Mouse (Mus musculus): ENCODE results near the gene Medag.

- TF ChIP-seq MAFK (IDR thresholded peaks at IDR 0.05; ENCODE audit: insufficient read depth, low read depth, low read length) (no peak), CHD2 (IDR thresholded peaks at IDR 0.05; ENCODE audit: low read depth, low read length) (no peak)
Observed at GRCm38 (mm10) chr5:149454281-149454680, 42.7 kb downstream of the Medag start.

Data from ES-E14 (cell line).